Mouse (Mus musculus) liver, embryonic 13.5 days (tissue): ENCODE measurements around the gene Chst4. TPM values are rescaled to one million over a fixed set of nuclear protein-coding genes. Genes with fewer than 3 reads are reported as not detected.

ENCODE experiments used
- ATAC-seq: fragments of 200-750 bp; cut with Nextera tagmentation; 2 replicates; pipeline ENCODE4 v1.8.0; 2017; ENCODE audit warnings: low read depth, mild to moderate bottlenecking, moderate number of reproducible peaks, moderate library complexity
- DNase-seq: peaks from one replicate; pipeline ENCODE4 v3.0.0; 2022
- H3K27ac ChIP-seq: fragments of 300-500 bp; sonication (generic); 2 replicates; pipeline ENCODE4 v1.5.1; 2015; ENCODE audit warnings: moderate library complexity, mild to moderate bottlenecking, inconsistent platforms
- H3K27me3 ChIP-seq: fragments of 300-500 bp; sonication (generic); 2 replicates; pipeline ENCODE4 v1.6.1; 2015; ENCODE audit warnings: mild to moderate bottlenecking, inconsistent platforms
- H3K36me3 ChIP-seq: fragments of 300-500 bp; sonication (generic); 2 replicates; pipeline ENCODE4 v1.6.1; 2015; ENCODE audit warnings: mild to moderate bottlenecking, inconsistent platforms
- H3K4me1 ChIP-seq: fragments of 300-500 bp; sonication (generic); replicated peaks from 2 replicates; pipeline ENCODE4 v1.6.1; 2015; ENCODE audit warnings: inconsistent platforms
- H3K4me2 ChIP-seq: fragments of 300-500 bp; sonication (generic); 2 replicates; pipeline ENCODE4 v1.6.1; 2015; ENCODE audit warnings: inconsistent platforms, mild to moderate bottlenecking, moderate library complexity
- H3K4me3 ChIP-seq: fragments of 300-500 bp; sonication (generic); replicated peaks from 2 replicates; pipeline ENCODE4 v1.5.1; 2015; ENCODE audit warnings: mild to moderate bottlenecking, inconsistent platforms
- H3K9ac ChIP-seq: fragments of 300-500 bp; sonication (generic); 2 replicates; pipeline ENCODE4 v1.6.1; 2015; ENCODE audit warnings: mild to moderate bottlenecking, inconsistent platforms
- H3K9me3 ChIP-seq: fragments of 300-500 bp; sonication (generic); replicated peaks from 2 replicates; pipeline ENCODE4 v1.6.1; 2016; ENCODE audit warnings: inconsistent platforms
- WGBS: fragments of 180-500 bp; shearing (Covaris S2); methylation state at CpG from one replicate; pipeline ENCODE4 v1.1.7; 2015; ENCODE audit not compliant: insufficient replicate concordance; 5-methylcytosine and 5-hydroxymethylcytosine counted together
- polyA plus RNA-seq: library from polyadenylated mRNA; unstranded; fragments of >200 nt; fragmentation: Nextera tagmentation; extraction: Ambion mirVana; gene quantifications from 2 replicates; pipeline ENCODE4 v1.2.1, GENCODE M21; 2015

The Chst4 gene
- polyA plus RNA-seq, 1 experiment from 2014 or later: not detected

GRCm38 (mm10) chr8:110004300-110004699 is 35.2 kb downstream of the Chst4 start:
- no peak for ATAC-seq
- H3K36me3 ChIP-seq: no peaks in the 10 kb centered on the region
- DNase-seq: no peak
- no peaks in the 10 kb centered on the region for H3K4me1 ChIP-seq
- no peaks in the 10 kb centered on the region for H3K9me3 ChIP-seq
- no peak overlapping the region for H3K27ac ChIP-seq
- no peaks in the 10 kb centered on the region for H3K27me3 ChIP-seq
- no peak overlapping the region for H3K9ac ChIP-seq
- WGBS: 60% methylated on average over 5 of the region's 5 CpGs
- no peak overlapping the region for H3K4me3 ChIP-seq
- H3K4me2 ChIP-seq: no peak overlapping the region

GRCm38 (mm10) chr8:110002953-110003352 is 36.6 kb downstream of the Chst4 start:
- no peaks in the 10 kb centered on the region for H3K27me3 ChIP-seq
- DNase-seq (no peak), ATAC-seq (no peak)
- no peaks in the 10 kb centered on the region for H3K36me3 ChIP-seq
- no peak overlapping the region for H3K4me2 ChIP-seq
- no peak overlapping the region for H3K4me3 ChIP-seq
- no peak overlapping the region for H3K27ac ChIP-seq
- 26% methylated on average over 9 of the region's 9 CpGs for WGBS
- H3K9me3 ChIP-seq: no peaks in the 10 kb centered on the region
- H3K9ac ChIP-seq: no peak overlapping the region
- H3K4me1 ChIP-seq: no peaks in the 10 kb centered on the region

- WGBS: 67% methylated on average over 10 of the region's 10 CpGs
- no peak overlapping the region for H3K4me3 ChIP-seq
- DNase-seq: no peak
Measured at GRCm38 (mm10) chr8:109999974-110000373, 39.6 kb downstream of the Chst4 start.

DNA sequence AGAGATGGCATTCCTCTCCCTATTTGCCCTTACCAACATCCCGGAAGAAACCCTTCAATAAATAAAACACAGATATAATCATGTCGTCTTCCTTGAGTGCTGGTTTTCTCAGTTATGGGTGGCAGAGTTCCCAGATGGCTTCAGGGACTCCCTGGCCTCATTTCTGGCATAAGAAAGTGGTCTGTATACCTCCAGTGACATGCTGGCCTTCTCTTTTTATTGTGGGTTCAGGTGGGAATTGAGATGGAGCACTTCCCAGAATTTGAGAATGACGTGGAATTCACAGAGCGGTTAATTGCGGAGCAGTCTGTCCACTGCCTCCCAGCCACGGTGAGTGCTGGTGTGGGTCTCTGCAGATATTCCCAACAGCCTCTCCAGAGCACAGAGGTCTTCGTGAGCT is 41.5 kb downstream of the Chst4 start:
- Histone ChIP-seq H3K27me3 (no peaks in the 10 kb centered on the region), H3K4me2 (no peak overlapping the region), H3K36me3 (no peaks in the 10 kb centered on the region), H3K4me3 (no peak overlapping the region), H3K9me3 (no peaks in the 10 kb centered on the region), H3K9ac (no peak overlapping the region), H3K27ac (no peak overlapping the region), H3K4me1 (no peaks in the 10 kb centered on the region)
- WGBS: 59% methylated on average over 7 of the region's 7 CpGs
- no peak for ATAC-seq
- no peak for DNase-seq

More at GRCm38 (mm10) chr8:109999974-110000373, 39.6 kb downstream of the Chst4 start:
- H3K4me1 ChIP-seq: no peaks in the 10 kb centered on the region
- H3K36me3 ChIP-seq: no peaks in the 10 kb centered on the region
- no peaks in the 10 kb centered on the region for H3K9me3 ChIP-seq
- H3K9ac ChIP-seq: no peak overlapping the region
- no peak for ATAC-seq
- no peaks in the 10 kb centered on the region for H3K27me3 ChIP-seq
- no peak overlapping the region for H3K4me2 ChIP-seq
- no peak overlapping the region for H3K27ac ChIP-seq

GRCm38 (mm10) chr8:109997381-109997780 is 42.2 kb downstream of the Chst4 start:
- no peak for DNase-seq
- Histone ChIP-seq H3K27me3 (no peaks in the 10 kb centered on the region), H3K4me2 (no peak overlapping the region), H3K4me1 (no peaks in the 10 kb centered on the region), H3K36me3 (no peaks in the 10 kb centered on the region), H3K4me3 (no peak overlapping the region), H3K9me3 (no peaks in the 10 kb centered on the region), H3K27ac (no peak overlapping the region), H3K9ac (no peak overlapping the region)
- WGBS: 79% methylated on average over 9 of the region's 9 CpGs
- no peak for ATAC-seq

DNA sequence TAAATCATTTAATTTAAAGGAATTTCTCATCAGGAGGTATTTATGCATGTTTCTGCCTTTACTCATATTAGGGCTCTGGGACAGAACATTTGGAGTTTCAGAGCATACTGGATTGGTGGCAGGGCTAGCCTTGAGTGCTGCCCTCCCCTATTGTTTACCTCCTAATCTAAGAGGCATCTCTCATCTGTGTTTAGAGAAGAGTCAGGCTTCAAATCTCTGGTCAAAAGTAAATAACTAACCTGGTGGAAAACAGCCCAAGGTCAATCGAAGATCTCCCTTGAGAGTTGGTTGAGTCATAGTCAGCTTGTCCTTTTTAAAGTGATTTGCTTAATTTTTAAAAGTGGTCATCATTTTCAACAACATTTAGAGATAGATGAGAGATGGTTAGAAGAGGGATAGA is 46.6 kb downstream of the Chst4 start:
- no peaks in the 10 kb centered on the region for H3K27me3 ChIP-seq
- H3K4me1 ChIP-seq: no peaks in the 10 kb centered on the region
- H3K36me3 ChIP-seq: no peaks in the 10 kb centered on the region
- no peak overlapping the region for H3K4me3 ChIP-seq
- no peak for DNase-seq
- H3K27ac ChIP-seq: no peak overlapping the region
- no peaks in the 10 kb centered on the region for H3K9me3 ChIP-seq
- no peak overlapping the region for H3K9ac ChIP-seq
- no peak for ATAC-seq
- WGBS: 63% methylated on average over 1 of the region's 1 CpGs
- H3K4me2 ChIP-seq: no peak overlapping the region

- Histone ChIP-seq H3K4me3 (no peak overlapping the region), H3K36me3 (no peaks in the 10 kb centered on the region), H3K4me1 (no peaks in the 10 kb centered on the region), H3K27ac (no peak overlapping the region), H3K9me3 (no peaks in the 10 kb centered on the region), H3K4me2 (no peak overlapping the region), H3K27me3 (no peaks in the 10 kb centered on the region), H3K9ac (no peak overlapping the region)
- DNase-seq: no peak
- WGBS: 71% methylated on average over 5 of the region's 5 CpGs
- no peak for ATAC-seq
Measured at GRCm38 (mm10) chr8:109992166-109992565, 47.4 kb downstream of the Chst4 start.

DNA sequence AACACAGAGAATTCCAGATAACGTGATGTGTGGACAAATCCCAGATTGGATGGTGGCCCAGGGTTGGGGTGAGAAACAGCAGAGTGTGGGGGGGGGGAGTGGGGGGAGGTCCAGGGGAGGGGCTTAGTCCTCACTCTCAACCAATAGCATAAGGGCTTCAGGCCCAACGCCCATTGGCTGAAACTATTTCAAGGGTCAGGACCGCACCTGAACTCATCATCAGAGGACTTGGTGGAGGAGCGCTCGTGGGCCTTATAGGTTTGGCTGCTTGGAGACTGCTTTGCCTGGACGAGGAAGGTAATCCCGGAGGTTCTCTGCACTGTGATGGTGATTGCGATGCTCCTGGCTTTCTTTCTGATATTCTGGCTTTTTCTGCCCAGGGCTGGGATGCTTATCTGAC is 49.3 kb downstream of the Chst4 start, which contains the start of gene Tat:
Gene Tat (plus strand): TSS at position 214 of the 400 bp plus-strand sequence.
- Histone ChIP-seq H3K4me3 (no peak within 1 kb of the TSS), H3K27ac (no peak within 1 kb of the TSS), H3K27me3 (no peaks in the 10 kb centered on the region), H3K9ac (no peak within 1 kb of the TSS), H3K36me3 (no peaks in the 10 kb centered on the region), H3K4me1 (no peaks in the 10 kb centered on the region), H3K4me2 (no peak within 1 kb of the TSS), H3K9me3 (no peaks in the 10 kb centered on the region)
- 67% methylated on average over 8 of the region's 8 CpGs for WGBS
- DNase-seq: no peak
- no peak for ATAC-seq

DNA sequence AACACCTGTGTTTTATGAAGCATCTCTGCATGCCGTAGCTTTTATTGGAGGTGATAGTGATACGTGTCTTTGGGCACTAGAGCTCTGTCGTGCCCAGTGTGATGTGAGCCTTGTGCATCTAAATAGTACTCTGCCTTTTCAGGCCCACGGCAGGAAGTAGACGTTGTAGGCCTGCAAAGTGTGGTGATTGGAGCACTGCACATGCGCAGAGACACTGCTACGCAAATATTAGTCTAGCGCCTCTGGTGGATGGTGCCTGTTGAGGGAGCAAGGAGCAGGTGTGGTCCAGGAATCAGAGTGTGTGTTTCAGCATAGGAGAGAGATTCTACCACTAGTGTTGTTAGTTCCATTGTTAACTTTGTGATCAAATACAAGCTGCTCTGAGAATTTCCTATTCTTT is 50.4 kb downstream of the Chst4 start:
- no peak overlapping the region for H3K4me3 ChIP-seq
- no peaks in the 10 kb centered on the region for H3K9me3 ChIP-seq
- DNase-seq (no peak), ATAC-seq (no peak)
- H3K27ac ChIP-seq: no peak overlapping the region
- no peak overlapping the region for H3K4me2 ChIP-seq
- 82% methylated on average over 8 of the region's 8 CpGs for WGBS
- no peaks in the 10 kb centered on the region for H3K36me3 ChIP-seq
- H3K4me1 ChIP-seq: no peaks in the 10 kb centered on the region
- H3K9ac ChIP-seq: no peak overlapping the region
- no peaks in the 10 kb centered on the region for H3K27me3 ChIP-seq

DNA sequence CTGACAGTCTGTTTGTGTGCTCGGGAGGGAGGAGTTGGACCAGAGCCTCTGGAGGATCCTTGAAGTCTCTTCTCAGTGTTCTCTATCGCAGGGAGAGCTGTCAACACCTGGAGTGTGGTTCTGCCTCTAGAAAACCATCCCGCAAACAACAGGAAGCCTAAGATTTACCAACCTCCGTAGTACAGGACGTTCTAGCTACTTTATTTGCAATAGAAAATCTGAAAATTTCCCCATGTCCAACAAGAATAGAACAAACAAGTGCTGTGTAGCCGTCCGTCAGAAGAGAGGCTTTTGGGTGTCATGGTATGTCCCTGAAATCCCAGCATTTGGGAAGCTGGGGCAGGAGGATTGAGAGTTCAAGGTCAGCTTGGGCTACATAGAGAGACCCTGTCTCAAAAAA is 51.8 kb downstream of the Chst4 start:
- Histone ChIP-seq H3K4me3 (no peak overlapping the region), H3K4me2 (no peak overlapping the region), H3K9me3 (no peaks in the 10 kb centered on the region), H3K27ac (no peak overlapping the region), H3K4me1 (no peaks in the 10 kb centered on the region), H3K27me3 (no peaks in the 10 kb centered on the region), H3K36me3 (no peaks in the 10 kb centered on the region), H3K9ac (no peak overlapping the region)
- no peak for DNase-seq
- 65% methylated on average over 7 of the region's 7 CpGs for WGBS
- no peak for ATAC-seq

GRCm38 (mm10) chr8:109986384-109986783 is 53.2 kb downstream of the Chst4 start:
- Histone ChIP-seq H3K4me2 (no peak overlapping the region), H3K4me3 (no peak overlapping the region)
- no peak for DNase-seq

DNA sequence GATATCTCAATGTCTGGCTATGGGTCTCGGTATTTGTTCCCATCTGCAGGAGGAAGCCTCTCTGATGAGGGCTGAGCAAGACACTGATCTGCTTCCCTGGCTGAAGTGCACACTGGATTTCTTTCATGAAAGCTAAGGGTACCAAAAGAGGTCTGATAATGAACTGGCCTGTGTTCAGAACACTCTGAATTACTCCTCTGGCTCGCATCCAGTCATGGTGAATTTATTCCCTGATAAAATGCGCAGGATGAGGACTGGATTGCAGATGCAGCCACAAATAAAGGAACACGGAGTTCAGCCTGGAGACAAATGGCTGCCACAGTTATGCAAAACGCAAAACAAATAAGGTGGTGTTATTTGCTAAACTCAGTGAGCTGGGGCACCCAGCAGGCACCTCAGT is 55.6 kb downstream of the Chst4 start:
- no peak overlapping the region for H3K27ac ChIP-seq
- no peaks in the 10 kb centered on the region for H3K4me1 ChIP-seq
- H3K9me3 ChIP-seq: no peaks in the 10 kb centered on the region
- no peak for DNase-seq
- no peaks in the 10 kb centered on the region for H3K36me3 ChIP-seq
- 43% methylated on average over 5 of the region's 5 CpGs for WGBS
- H3K9ac ChIP-seq: no peak overlapping the region
- no peak overlapping the region for H3K4me2 ChIP-seq
- no peaks in the 10 kb centered on the region for H3K27me3 ChIP-seq
- ATAC-seq: no peak
- no peak overlapping the region for H3K4me3 ChIP-seq

More at GRCm38 (mm10) chr8:109986384-109986783, 53.2 kb downstream of the Chst4 start:
- Histone ChIP-seq H3K4me1 (no peaks in the 10 kb centered on the region), H3K9ac (no peak overlapping the region), H3K27me3 (no peaks in the 10 kb centered on the region), H3K36me3 (no peaks in the 10 kb centered on the region), H3K9me3 (no peaks in the 10 kb centered on the region), H3K27ac (no peak overlapping the region)
- 57% methylated on average over 7 of the region's 7 CpGs for WGBS
- ATAC-seq: peak; percentile 36; the same call in 1 of the 2 replicates
